Mouse (Mus musculus): ENCODE measurements around the gene Clptm1.

- TF ChIP-seq CTCF (IDR thresholded peaks at IDR 0.05) (peak; percentile 64), EP300 (IDR thresholded peaks at IDR 0.05) (no peak)
Measured at GRCm38 (mm10) chr7:19713196-19713595, 48.4 kb upstream of the Clptm1 start.

All from lung, postnatal 0 days (tissue).